Mouse (Mus musculus) lung, adult 2 months (tissue): ENCODE data around the gene Slc17a5.

Experiments used
- CTCF ChIP-seq: fragments of 200-500 bp; IDR thresholded peaks from 2 replicates; pipeline ENCODE4 v1.5.1; 2011; ENCODE audit warnings: mild to moderate bottlenecking, low read length, control low read depth; ENCODE audit not compliant: insufficient read depth
- POLR2A ChIP-seq: fragments of 200-500 bp; IDR thresholded peaks from 2 replicates; pipeline ENCODE4 v1.6.1; 2011; ENCODE audit warnings: low read depth, mild to moderate bottlenecking, control low read depth, low read length, borderline replicate concordance; ENCODE audit errors: extremely low read depth

DNA sequence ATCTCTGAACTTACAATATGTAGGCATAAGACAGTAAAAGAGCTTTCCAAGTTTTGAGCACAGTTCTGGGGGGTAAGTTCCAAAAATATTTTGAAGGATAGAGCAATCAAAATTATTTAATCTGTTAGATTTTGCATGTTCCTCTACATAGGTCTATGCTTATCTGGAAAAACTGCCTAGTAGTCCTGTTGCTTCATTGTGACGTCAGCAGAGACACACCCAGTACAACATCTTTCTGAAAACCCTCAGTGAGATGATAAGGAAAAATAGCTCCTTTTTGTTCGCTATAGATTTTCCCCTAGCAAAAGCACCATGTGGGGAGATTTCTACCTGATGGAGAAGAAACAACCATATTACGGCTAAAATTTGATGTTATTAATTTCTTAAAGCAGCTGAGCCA is 7.4 kb upstream of the Slc17a5 start:
- no peak for TF ChIP-seq CTCF
- no peak for TF ChIP-seq POLR2A
